Mouse (Mus musculus): ENCODE measurements around the gene Rnf149.

DNA sequence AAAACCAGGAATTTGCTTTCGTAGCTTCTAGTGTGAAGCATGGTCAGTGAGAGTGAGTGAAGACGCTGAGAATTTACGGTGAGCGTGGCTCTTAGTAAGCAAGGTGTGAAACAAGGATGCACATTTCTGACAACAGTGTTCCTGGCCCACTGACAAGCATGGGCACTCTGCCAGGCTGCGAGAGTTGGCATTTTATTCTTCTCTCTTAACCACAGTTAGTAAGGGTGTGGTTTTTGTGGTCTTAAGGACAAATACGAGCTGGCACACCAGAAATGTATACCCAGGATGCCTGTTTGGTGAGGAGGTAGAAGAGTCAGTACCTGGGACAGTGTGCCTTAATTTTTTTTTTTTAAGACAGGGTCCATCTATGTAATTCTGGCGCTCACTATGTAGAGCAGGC lies 31.6 kb downstream of the Rnf149 start:
- no peak for TF ChIP-seq CTCF (IDR thresholded peaks at IDR 0.05; ENCODE audit: low read depth)
- no peak for TF ChIP-seq EP300 (optimal IDR thresholded peaks at IDR 0.05)
